ENCODE assay signal across 12 mouse cellular contexts in the genomic region with DNA sequence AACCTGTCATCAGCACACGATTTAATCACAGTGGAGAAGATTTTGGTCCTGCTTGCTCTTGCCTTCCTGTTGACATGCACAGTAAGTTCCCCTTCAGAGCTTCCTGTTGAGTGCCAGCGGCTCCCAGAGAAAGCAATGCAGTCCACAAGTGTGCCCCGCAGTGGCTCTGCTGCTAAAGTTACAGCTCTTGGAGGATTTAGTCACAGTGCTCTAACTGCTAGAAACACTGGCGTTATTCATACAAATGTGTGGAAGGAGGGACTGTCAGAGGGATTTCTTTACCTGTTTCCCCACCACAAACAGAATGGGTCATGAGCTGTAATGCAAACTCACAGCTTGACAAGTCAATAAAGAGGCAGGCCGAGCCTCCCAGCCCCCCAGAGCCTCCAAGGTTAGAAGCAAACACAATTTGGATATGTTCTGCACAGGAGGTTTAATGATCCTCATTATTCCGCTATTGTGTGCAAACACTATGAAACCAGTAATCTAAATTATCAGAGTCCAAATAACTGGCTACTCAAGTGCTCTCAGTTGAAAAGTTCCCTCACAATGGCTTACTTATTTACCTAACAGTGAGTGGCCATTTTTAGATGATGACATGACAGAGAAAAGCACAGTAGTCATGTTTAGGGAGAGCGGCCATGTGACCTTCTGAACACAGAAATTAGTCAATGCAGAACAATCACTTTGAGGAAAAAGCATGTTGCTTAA. TPM values are rescaled to one million over a fixed set of nuclear protein-coding genes. Genes with fewer than 3 reads are reported as not detected.
DNase-seq lines count a peak whose midpoint lies in the region; ATAC-seq and TF ChIP-seq lines count a peak whose summit lies in the region.
"Had no signal": no experiment of that assay in that cellular context is flagged by ENCODE, and none has a peak within 500 bp of the region (broad histone marks: within the 10 kb centered on the region; RNA-seq: fewer than 3 reads in every experiment).

No protein-coding gene starts in this region.

- H3K9me3 ChIP-seq in hindbrain, embryonic 11.5 days (ENCODE audit: control insufficient read depth, low read length): no peaks in the 10 kb centered on the region
- no peaks in the 10 kb centered on the region for H3K9me3 ChIP-seq in hindbrain, embryonic 13.5 days
- no peaks in the 10 kb centered on the region for H3K9me3 ChIP-seq in liver, embryonic 13.5 days (replicated peaks)
- H3K9me3 ChIP-seq: limb, embryonic 13.5 days had no signal

- no peaks in the 10 kb centered on the region for H3K27me3 ChIP-seq in hindbrain, embryonic 11.5 days (ENCODE audit: control insufficient read depth, insufficient read depth, low read length)
- H3K27me3 ChIP-seq in hindbrain, embryonic 13.5 days: no peaks in the 10 kb centered on the region
- no peaks in the 10 kb centered on the region for H3K27me3 ChIP-seq in spleen, adult 2 months (ENCODE audit: control insufficient read depth, insufficient read depth, low read length)
- H3K27me3 ChIP-seq in liver, embryonic 13.5 days: no peaks in the 10 kb centered on the region
- H3K27me3 ChIP-seq: limb, embryonic 13.5 days had no signal

- no peak overlapping the region for H3K4me2 ChIP-seq in hindbrain, embryonic 11.5 days (replicated peaks; ENCODE audit: low read depth, low read length)
- no peak overlapping the region for H3K4me2 ChIP-seq in hindbrain, embryonic 13.5 days
- peak overlapping the region; percentile 29; the same call in 1 of the 2 replicates for H3K4me2 ChIP-seq in liver, embryonic 13.5 days
- H3K4me2 ChIP-seq: limb, embryonic 13.5 days had no signal

- H3K4me1 ChIP-seq in hindbrain, embryonic 11.5 days (replicated peaks; ENCODE audit: control insufficient read depth, insufficient read depth, low read length): no peaks in the 10 kb centered on the region
- peaks cover 7% of the 10 kb centered on the region for H3K4me1 ChIP-seq in hindbrain, embryonic 13.5 days (replicated peaks)
- H3K4me1 ChIP-seq in spleen, adult 2 months (ENCODE audit: control insufficient read depth, insufficient read depth, insufficient read length): 0 out of 2 replicates have a peak, but pooled peaks cover 3% of the 10 kb centered on the region
- 0 out of 2 replicates have a peak, but pooled peaks cover 3% of the 10 kb centered on the region for H3K4me1 ChIP-seq in liver, embryonic 13.5 days (replicated peaks)

- H3K9ac ChIP-seq in hindbrain, embryonic 11.5 days (ENCODE audit: low read depth, low read length): no peak overlapping the region
- H3K9ac ChIP-seq in hindbrain, embryonic 13.5 days: no peak overlapping the region; the same call in 1 of the 2 replicates
- no peak overlapping the region for H3K9ac ChIP-seq in liver, embryonic 13.5 days
- H3K9ac ChIP-seq: limb, embryonic 13.5 days had no signal

- peak; percentile 13 for DNase-seq in hindbrain, embryonic 11.5 days (ENCODE audit: low spot score)
- no peak for DNase-seq in spleen, adult 2 months (ENCODE audit: low read depth in 1 of 2, low spot score in 2 of 2)
- DNase-seq in spleen, adult 12 weeks (ENCODE audit: low spot score): no peak
- DNase-seq in liver, embryonic 13.5 days: no peak
- DNase-seq in ovary, postnatal 36 days (ENCODE audit: low spot score): no peak
- DNase-seq in thymus, postnatal 36 days: no peak
- DNase-seq: cerebellum, adult 18-20 months; gastrocnemius, postnatal 36 days had no signal

- H3K4me3 ChIP-seq in hindbrain, embryonic 11.5 days (ENCODE audit: low read depth, low read length): no peak overlapping the region
- H3K4me3 ChIP-seq in hindbrain, embryonic 13.5 days: no peak overlapping the region
- H3K4me3 ChIP-seq in spleen, adult 2 months (ENCODE audit: extremely low read depth, insufficient read depth, insufficient read length): no peak overlapping the region
- H3K4me3 ChIP-seq in liver, embryonic 13.5 days (replicated peaks): no peak overlapping the region
- H3K4me3 ChIP-seq: limb, embryonic 13.5 days had no signal

- H3K36me3 ChIP-seq in hindbrain, embryonic 11.5 days (ENCODE audit: control insufficient read depth, insufficient read depth, low read length): no peaks in the 10 kb centered on the region
- H3K36me3 ChIP-seq in hindbrain, embryonic 13.5 days: peaks cover 6% of the 10 kb centered on the region; the same call in 1 of the 2 replicates
- H3K36me3 ChIP-seq in spleen, adult 2 months (ENCODE audit: control insufficient read depth, insufficient read depth, low read length): 0 out of 2 replicates have a peak, but pooled peaks cover 1% of the 10 kb centered on the region
- H3K36me3 ChIP-seq in liver, embryonic 13.5 days: 0 out of 2 replicates have a peak, but pooled peaks cover 12% of the 10 kb centered on the region

- TF ChIP-seq CTCF in spleen, adult 2 months (IDR thresholded peaks at IDR 0.05; ENCODE audit: extremely low read depth, insufficient read depth, insufficient read length, insufficient replicate concordance): no peak

- TF ChIP-seq POLR2A in spleen, adult 2 months (IDR thresholded peaks at IDR 0.05; ENCODE audit: low read depth, low read length): no peak

- no peak overlapping the region for H3K27ac ChIP-seq in hindbrain, embryonic 11.5 days (ENCODE audit: low read depth, low read length)
- H3K27ac ChIP-seq in hindbrain, embryonic 13.5 days: no peak overlapping the region
- H3K27ac ChIP-seq in spleen, adult 2 months (ENCODE audit: insufficient read depth, low read length): peak overlapping the region; percentile 28; the same call in 1 of the 2 replicates
- H3K27ac ChIP-seq in liver, embryonic 13.5 days: peak overlapping the region; percentile 70
- H3K27ac ChIP-seq: limb, embryonic 13.5 days had no signal

- 58% methylated on average over 7 of the region's 7 CpGs for WGBS in hindbrain, embryonic 11.5 days
- WGBS in hindbrain, embryonic 13.5 days: 48% methylated on average over 7 of the region's 7 CpGs
- 44% methylated on average over 7 of the region's 7 CpGs for WGBS in spleen, adult 2 months
- 37% methylated on average over 7 of the region's 7 CpGs for WGBS in liver, embryonic 13.5 days (ENCODE audit: insufficient replicate concordance)

- no peak for ATAC-seq in hindbrain, embryonic 11.5 days (ENCODE audit: low FRiP score)
- ATAC-seq in hindbrain, embryonic 13.5 days (ENCODE audit: low FRiP score): no peak
- ATAC-seq in liver, embryonic 13.5 days (ENCODE audit: low read depth): no peak
- no peak for ATAC-seq in frontal cortex, adult (ENCODE audit: low TSS enrichment)

RNA-seq across cellular contexts. Expression of gene Gata3, which starts 36.5 kb away (rescaled TPM):
- polyA plus RNA-seq in hindbrain, embryonic 11.5 days (2014; fragmentation: Nextera tagmentation; extraction: Ambion mirVana): 18.6 and 22.9 TPM in 2 replicates
- polyA plus RNA-seq in hindbrain, embryonic 13.5 days (2015; fragmentation: Nextera tagmentation; extraction: Ambion mirVana): 32.3 and 59.4 TPM in 2 replicates
- polyA plus RNA-seq in spleen, adult 2 months (2012; rRNA removed): 5.9 and 9.6 TPM in 2 replicates
- polyA plus RNA-seq in liver, embryonic 13.5 days (2015; fragmentation: Nextera tagmentation; extraction: Ambion mirVana): 1.5 TPM in 2 replicates

RNA-seq across cellular contexts. Expression of gene 9230102O04Rik, which starts 37.0 kb away (rescaled TPM):
- polyA plus RNA-seq in hindbrain, embryonic 11.5 days (2014; fragmentation: Nextera tagmentation; extraction: Ambion mirVana): 1.6 and 3.3 TPM in 2 replicates
- polyA plus RNA-seq in hindbrain, embryonic 13.5 days (2015; fragmentation: Nextera tagmentation; extraction: Ambion mirVana): 1.4 and 2.7 TPM in 2 replicates
- polyA plus RNA-seq in spleen, adult 2 months (2012; rRNA removed): not detected in 2 replicates
- polyA plus RNA-seq in liver, embryonic 13.5 days (2015; fragmentation: Nextera tagmentation; extraction: Ambion mirVana): not detected in 2 replicates
- polyA plus RNA-seq: C2C12; limb, embryonic 13.5 days had no signal

RNA-seq across cellular contexts. Expression of gene 4930412O13Rik, which starts 45.3 kb away (rescaled TPM):
- 0.24 and 0.71 TPM in 2 replicates for polyA plus RNA-seq in hindbrain, embryonic 11.5 days (2014; fragmentation: Nextera tagmentation; extraction: Ambion mirVana)
- 1.1 and 2.5 TPM in 2 replicates for polyA plus RNA-seq in hindbrain, embryonic 13.5 days (2015; fragmentation: Nextera tagmentation; extraction: Ambion mirVana)
- polyA plus RNA-seq in spleen, adult 2 months (2012; rRNA removed): not detected in 2 replicates
- not detected in 2 replicates for polyA plus RNA-seq in liver, embryonic 13.5 days (2015; fragmentation: Nextera tagmentation; extraction: Ambion mirVana)
- polyA plus RNA-seq: C2C12 had no signal

Comparison
In these comparisons a context has a peak if more than half of its experiments do, and no peak if none do; other contexts are left out.
1. H3K27ac ChIP-seq: peak in spleen, adult 2 months (single experiment) and liver, embryonic 13.5 days (single experiment); none in hindbrain, embryonic 11.5 days (single experiment) and hindbrain, embryonic 13.5 days (single experiment).